ENCODE assay signal across 21 mouse cellular contexts in the genomic region with DNA sequence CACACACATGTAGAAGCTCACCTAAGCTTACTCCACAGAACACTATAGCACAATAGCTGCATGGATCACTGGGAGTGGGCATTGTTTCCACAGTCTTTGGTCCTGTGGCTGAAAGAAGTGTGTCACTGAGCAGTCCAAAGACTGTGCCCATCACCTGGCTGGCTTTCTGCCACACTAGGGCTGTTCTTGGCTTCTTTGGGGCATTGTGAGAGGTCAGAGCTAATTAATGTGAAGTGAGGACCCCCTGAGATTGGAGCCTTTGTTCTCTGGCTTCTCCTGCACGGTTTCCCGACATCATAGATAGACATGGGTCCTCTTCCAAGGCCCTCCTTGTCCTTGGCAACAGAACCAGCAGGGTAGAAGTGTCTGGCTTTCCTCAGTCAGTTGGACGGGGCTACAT. TPM values are rescaled to one million over a fixed set of nuclear protein-coding genes. Genes with fewer than 3 reads are reported as not detected.
DNase-seq lines count a peak whose midpoint lies in the region; ATAC-seq and TF ChIP-seq lines count a peak whose summit lies in the region.
"Had no signal": no experiment of that assay in that cellular context is flagged by ENCODE, and none has a peak within 500 bp of the region (broad histone marks: within the 10 kb centered on the region; RNA-seq: fewer than 3 reads in every experiment).

No protein-coding gene starts in this region.

- H3K27me3 ChIP-seq in hindbrain, postnatal 0 days (ENCODE audit: insufficient read depth, low read length) = no peaks in the 10 kb centered on the region
- no peaks in the 10 kb centered on the region; the same call in 1 of the 2 replicates for H3K27me3 ChIP-seq in hindbrain, embryonic 12.5 days
- H3K27me3 ChIP-seq in midbrain, embryonic 11.5 days (ENCODE audit: control insufficient read depth, insufficient read depth, low read length) = no peaks in the 10 kb centered on the region
- no peaks in the 10 kb centered on the region for H3K27me3 ChIP-seq in midbrain, embryonic 14.5 days (ENCODE audit: control insufficient read depth, insufficient read depth, low read length)
- no peaks in the 10 kb centered on the region for H3K27me3 ChIP-seq in forebrain, embryonic 15.5 days
- no peaks in the 10 kb centered on the region for H3K27me3 ChIP-seq in stomach, embryonic 16.5 days (ENCODE audit: control insufficient read depth, insufficient read depth, low read length)
- H3K27me3 ChIP-seq: embryonic facial prominence, embryonic 12.5 days; limb, embryonic 15.5 days had no signal

- no peak for DNase-seq in hindbrain, postnatal 0 days (ENCODE audit: low spot score)
- DNase-seq in midbrain, embryonic 11.5 days (ENCODE audit: low spot score, missing footprints) = peak; percentile 65
- no peak for DNase-seq in midbrain, embryonic 14.5 days
- DNase-seq in thymus, postnatal 0 days (ENCODE audit: low spot score) = no peak
- DNase-seq: heart, adult 18-20 months; kidney, adult 18-20 months; thymus, adult 2 months had no signal

- no peak for ATAC-seq in hindbrain, postnatal 0 days
- ATAC-seq in hindbrain, embryonic 12.5 days (ENCODE audit: low FRiP score) = no peak
- ATAC-seq in midbrain, embryonic 11.5 days (ENCODE audit: low FRiP score) = no peak
- ATAC-seq in midbrain, embryonic 14.5 days (ENCODE audit: low FRiP score, low TSS enrichment) = no peak
- peak; percentile 20; the same call in 1 of the 2 replicates for ATAC-seq in forebrain, embryonic 15.5 days (replicated peaks)
- no peak for ATAC-seq in stomach, embryonic 16.5 days (ENCODE audit: insufficient read depth, low FRiP score)

- no peak overlapping the region for H3K4me3 ChIP-seq in hindbrain, postnatal 0 days (ENCODE audit: low read length)
- no peak overlapping the region for H3K4me3 ChIP-seq in hindbrain, embryonic 12.5 days
- H3K4me3 ChIP-seq in midbrain, embryonic 11.5 days (ENCODE audit: low read depth, low read length) = no peak overlapping the region
- H3K4me3 ChIP-seq in midbrain, embryonic 14.5 days (replicated peaks; ENCODE audit: low read depth, low read length) = no peak overlapping the region
- H3K4me3 ChIP-seq in forebrain, embryonic 15.5 days = no peak overlapping the region
- H3K4me3 ChIP-seq in stomach, embryonic 16.5 days (replicated peaks; ENCODE audit: low read length) = no peak overlapping the region
- H3K4me3 ChIP-seq: embryonic facial prominence, embryonic 12.5 days; limb, embryonic 15.5 days had no signal

- WGBS in hindbrain, postnatal 0 days = 31% methylated on average over 3 of the region's 3 CpGs
- WGBS in hindbrain, embryonic 12.5 days = 64% methylated on average over 3 of the region's 3 CpGs
- 83% methylated on average over 3 of the region's 3 CpGs for WGBS in midbrain, embryonic 11.5 days
- WGBS in midbrain, embryonic 14.5 days = 64% methylated on average over 3 of the region's 3 CpGs
- 38% methylated on average over 3 of the region's 3 CpGs for WGBS in forebrain, embryonic 15.5 days
- 71% methylated on average over 3 of the region's 3 CpGs for WGBS in stomach, embryonic 16.5 days

- H3K4me1 ChIP-seq in hindbrain, postnatal 0 days (ENCODE audit: insufficient read depth, low read length) = peaks cover 15% of the 10 kb centered on the region; the same call in 1 of the 2 replicates
- H3K4me1 ChIP-seq in hindbrain, embryonic 12.5 days = peaks cover 21% of the 10 kb centered on the region
- H3K4me1 ChIP-seq in midbrain, embryonic 11.5 days (ENCODE audit: control insufficient read depth, insufficient read depth, low read length) = peaks cover 7% of the 10 kb centered on the region; the same call in 1 of the 2 replicates
- H3K4me1 ChIP-seq in midbrain, embryonic 14.5 days (ENCODE audit: control insufficient read depth, insufficient read depth, low read length) = peaks cover 15% of the 10 kb centered on the region; the same call in 1 of the 2 replicates
- peaks cover 31% of the 10 kb centered on the region for H3K4me1 ChIP-seq in forebrain, embryonic 15.5 days
- peaks cover 14% of the 10 kb centered on the region for H3K4me1 ChIP-seq in stomach, embryonic 16.5 days (ENCODE audit: control insufficient read depth, insufficient read depth, low read length)

- H3K9ac ChIP-seq in hindbrain, postnatal 0 days (replicated peaks; ENCODE audit: low read length) = no peak overlapping the region
- H3K9ac ChIP-seq in hindbrain, embryonic 12.5 days = no peak overlapping the region
- no peak overlapping the region for H3K9ac ChIP-seq in midbrain, embryonic 11.5 days (ENCODE audit: low read length)
- H3K9ac ChIP-seq in midbrain, embryonic 14.5 days (replicated peaks; ENCODE audit: low read length) = no peak overlapping the region
- no peak overlapping the region for H3K9ac ChIP-seq in forebrain, embryonic 15.5 days (replicated peaks)
- H3K9ac ChIP-seq in stomach, embryonic 16.5 days (ENCODE audit: low read length) = no peak overlapping the region
- H3K9ac ChIP-seq: embryonic facial prominence, embryonic 12.5 days; limb, embryonic 15.5 days had no signal

- TF ChIP-seq CTCF in hindbrain, postnatal 0 days (IDR thresholded peaks at IDR 0.05; ENCODE audit: low read depth) = no peak

- H3K27ac ChIP-seq in hindbrain, postnatal 0 days = 0 out of 2 replicates have a peak overlapping the region, but pooled peaks have one; percentile 21
- H3K27ac ChIP-seq in hindbrain, embryonic 12.5 days = no peak overlapping the region
- no peak overlapping the region for H3K27ac ChIP-seq in midbrain, embryonic 11.5 days (ENCODE audit: low read depth, low read length)
- H3K27ac ChIP-seq in midbrain, embryonic 14.5 days (replicated peaks; ENCODE audit: low read depth, low read length) = no peak overlapping the region
- peak overlapping the region; percentile 84 for H3K27ac ChIP-seq in forebrain, embryonic 15.5 days (replicated peaks)
- peak overlapping the region; percentile 83 for H3K27ac ChIP-seq in stomach, embryonic 16.5 days (ENCODE audit: low read length)
- H3K27ac ChIP-seq: embryonic facial prominence, embryonic 12.5 days had no signal

- no peak overlapping the region for H3K4me2 ChIP-seq in hindbrain, postnatal 0 days (ENCODE audit: low read depth, low read length)
- no peak overlapping the region for H3K4me2 ChIP-seq in hindbrain, embryonic 12.5 days (replicated peaks)
- H3K4me2 ChIP-seq in midbrain, embryonic 11.5 days = no peak overlapping the region
- no peak overlapping the region for H3K4me2 ChIP-seq in midbrain, embryonic 14.5 days (ENCODE audit: low read length)
- H3K4me2 ChIP-seq in forebrain, embryonic 15.5 days (replicated peaks) = no peak overlapping the region
- no peak overlapping the region for H3K4me2 ChIP-seq in stomach, embryonic 16.5 days (ENCODE audit: low read depth, low read length)
- H3K4me2 ChIP-seq: embryonic facial prominence, embryonic 12.5 days; limb, embryonic 15.5 days had no signal

- H3K9me3 ChIP-seq in hindbrain, postnatal 0 days (ENCODE audit: low read length) = no peaks in the 10 kb centered on the region
- no peaks in the 10 kb centered on the region; the same call in 1 of the 2 replicates for H3K9me3 ChIP-seq in hindbrain, embryonic 12.5 days (replicated peaks)
- peaks cover 2% of the 10 kb centered on the region; the same call in 1 of the 2 replicates for H3K9me3 ChIP-seq in midbrain, embryonic 11.5 days (ENCODE audit: control insufficient read depth, low read length)
- H3K9me3 ChIP-seq in midbrain, embryonic 14.5 days (ENCODE audit: control insufficient read depth, low read length) = no peaks in the 10 kb centered on the region
- no peaks in the 10 kb centered on the region for H3K9me3 ChIP-seq in forebrain, embryonic 15.5 days
- no peaks in the 10 kb centered on the region for H3K9me3 ChIP-seq in stomach, embryonic 16.5 days (replicated peaks; ENCODE audit: control insufficient read depth, low read length)
- H3K9me3 ChIP-seq: limb, embryonic 15.5 days had no signal

- peaks cover 21% of the 10 kb centered on the region; the same call in 1 of the 2 replicates for H3K36me3 ChIP-seq in hindbrain, postnatal 0 days (ENCODE audit: insufficient read depth, low read length)
- H3K36me3 ChIP-seq in hindbrain, embryonic 12.5 days = peaks cover 37% of the 10 kb centered on the region
- peaks cover 12% of the 10 kb centered on the region; the same call in 1 of the 2 replicates for H3K36me3 ChIP-seq in midbrain, embryonic 11.5 days (ENCODE audit: control insufficient read depth, insufficient read depth, low read length)
- peaks cover 40% of the 10 kb centered on the region for H3K36me3 ChIP-seq in midbrain, embryonic 14.5 days (ENCODE audit: control insufficient read depth, insufficient read depth, low read length)
- peaks cover 16% of the 10 kb centered on the region; the same call in 1 of the 2 replicates for H3K36me3 ChIP-seq in forebrain, embryonic 15.5 days
- H3K36me3 ChIP-seq in stomach, embryonic 16.5 days (ENCODE audit: control insufficient read depth, insufficient read depth, low read length) = peaks cover 11% of the 10 kb centered on the region

RNA-seq across cellular contexts. Expression of gene Ift122, which starts 39.1 kb away (rescaled TPM):
- 29.3 and 29.4 TPM in 2 replicates for total RNA-seq in hindbrain, postnatal 0 days (2014; rRNA removed)
- polyA plus RNA-seq in hindbrain, postnatal 0 days (2015; fragmentation: Nextera tagmentation; extraction: Ambion mirVana) = 19.2 and 19.7 TPM in 2 replicates
- 28.4 and 31.5 TPM in 2 replicates for polyA plus RNA-seq in hindbrain, embryonic 12.5 days (2016; fragmentation: Nextera tagmentation; extraction: Ambion mirVana)
- polyA plus RNA-seq in midbrain, embryonic 11.5 days (2014; fragmentation: Nextera tagmentation; extraction: Ambion mirVana) = 25.6 and 25.9 TPM in 2 replicates
- 19.1 and 28.1 TPM in 2 replicates for polyA plus RNA-seq in midbrain, embryonic 14.5 days (2014; fragmentation: Nextera tagmentation; extraction: Ambion mirVana)
- polyA plus RNA-seq in forebrain, embryonic 15.5 days (2015; fragmentation: Nextera tagmentation; extraction: Ambion mirVana) = 28.2 and 29.4 TPM in 2 replicates
- polyA plus RNA-seq in stomach, embryonic 16.5 days (2015; fragmentation: Nextera tagmentation; extraction: Ambion mirVana) = 21.0 and 21.1 TPM in 2 replicates
- polyA plus RNA-seq in thymus, postnatal 0 days (2015; fragmentation: Nextera tagmentation; extraction: Ambion mirVana) = 8.2 and 11.0 TPM in 2 replicates

RNA-seq across cellular contexts. Expression of gene Rho, which starts 39.2 kb away (rescaled TPM):
- 0.37 and 1.1 TPM in 2 replicates for total RNA-seq in hindbrain, postnatal 0 days (2014; rRNA removed)
- polyA plus RNA-seq in hindbrain, postnatal 0 days (2015; fragmentation: Nextera tagmentation; extraction: Ambion mirVana) = 0.08 and 0.09 TPM in 2 replicates
- 0.16 and 0.19 TPM in 2 replicates for polyA plus RNA-seq in hindbrain, embryonic 12.5 days (2016; fragmentation: Nextera tagmentation; extraction: Ambion mirVana)
- polyA plus RNA-seq in midbrain, embryonic 11.5 days (2014; fragmentation: Nextera tagmentation; extraction: Ambion mirVana) = 0.08 TPM in 1 of 2 replicates, not detected in the other
- polyA plus RNA-seq in midbrain, embryonic 14.5 days (2014; fragmentation: Nextera tagmentation; extraction: Ambion mirVana) = 0.07 and 0.59 TPM in 2 replicates
- polyA plus RNA-seq in forebrain, embryonic 15.5 days (2015; fragmentation: Nextera tagmentation; extraction: Ambion mirVana) = 0.09 and 0.19 TPM in 2 replicates
- polyA plus RNA-seq in stomach, embryonic 16.5 days (2015; fragmentation: Nextera tagmentation; extraction: Ambion mirVana) = 0.09 TPM in 2 replicates
- polyA plus RNA-seq in thymus, postnatal 0 days (2015; fragmentation: Nextera tagmentation; extraction: Ambion mirVana) = 0.10 TPM in 1 of 2 replicates, not detected in the other
- total RNA-seq: heart, adult 18-20 months had no signal
- polyA plus RNA-seq: heart, postnatal 0 days; liver, embryonic 16.5 days had no signal

RNA-seq across cellular contexts. Expression of gene Mbd4, which starts 39.2 kb away (rescaled TPM):
- 2.9 and 3.8 TPM in 2 replicates for total RNA-seq in hindbrain, postnatal 0 days (2014; rRNA removed)
- polyA plus RNA-seq in hindbrain, postnatal 0 days (2015; fragmentation: Nextera tagmentation; extraction: Ambion mirVana) = 5.6 and 6.5 TPM in 2 replicates
- polyA plus RNA-seq in hindbrain, embryonic 12.5 days (2016; fragmentation: Nextera tagmentation; extraction: Ambion mirVana) = 19.8 and 22.4 TPM in 2 replicates
- polyA plus RNA-seq in midbrain, embryonic 11.5 days (2014; fragmentation: Nextera tagmentation; extraction: Ambion mirVana) = 19.6 and 24.7 TPM in 2 replicates
- 5.3 and 10.2 TPM in 2 replicates for polyA plus RNA-seq in midbrain, embryonic 14.5 days (2014; fragmentation: Nextera tagmentation; extraction: Ambion mirVana)
- polyA plus RNA-seq in forebrain, embryonic 15.5 days (2015; fragmentation: Nextera tagmentation; extraction: Ambion mirVana) = 15.5 and 16.3 TPM in 2 replicates
- polyA plus RNA-seq in stomach, embryonic 16.5 days (2015; fragmentation: Nextera tagmentation; extraction: Ambion mirVana) = 14.9 and 15.0 TPM in 2 replicates
- 18.7 and 20.8 TPM in 2 replicates for polyA plus RNA-seq in thymus, postnatal 0 days (2015; fragmentation: Nextera tagmentation; extraction: Ambion mirVana)

RNA-seq across cellular contexts. Expression of gene H1foo, which starts 52.4 kb away (rescaled TPM):
- total RNA-seq in hindbrain, postnatal 0 days (2014; rRNA removed) = 1.0 TPM in 1 of 2 replicates, not detected in the other
- not detected in 2 replicates for polyA plus RNA-seq in hindbrain, postnatal 0 days (2015; fragmentation: Nextera tagmentation; extraction: Ambion mirVana)
- not detected in 2 replicates for polyA plus RNA-seq in hindbrain, embryonic 12.5 days (2016; fragmentation: Nextera tagmentation; extraction: Ambion mirVana)
- polyA plus RNA-seq in midbrain, embryonic 11.5 days (2014; fragmentation: Nextera tagmentation; extraction: Ambion mirVana) = not detected in 2 replicates
- not detected in 2 replicates for polyA plus RNA-seq in midbrain, embryonic 14.5 days (2014; fragmentation: Nextera tagmentation; extraction: Ambion mirVana)
- not detected in 2 replicates for polyA plus RNA-seq in forebrain, embryonic 15.5 days (2015; fragmentation: Nextera tagmentation; extraction: Ambion mirVana)
- polyA plus RNA-seq in stomach, embryonic 16.5 days (2015; fragmentation: Nextera tagmentation; extraction: Ambion mirVana) = not detected in 2 replicates
- 0.23 and 0.28 TPM in 2 replicates for polyA plus RNA-seq in thymus, postnatal 0 days (2015; fragmentation: Nextera tagmentation; extraction: Ambion mirVana)
- total RNA-seq: adrenal gland, postnatal 14 days; gastrocnemius, adult 18-20 months; heart, adult 18-20 months; left cerebral cortex, postnatal 10 days; megakaryocyte, adult 5-6 weeks; neutrophil, adult 5-6 weeks had no signal
- polyA plus RNA-seq: C2C12; embryonic facial prominence, embryonic 12.5 days; heart, postnatal 0 days; hindbrain, embryonic 11.5 days; limb, embryonic 15.5 days; liver, embryonic 16.5 days had no signal

RNA-seq across cellular contexts. Expression of gene Efcab12, which starts 54.2 kb away (rescaled TPM):
- total RNA-seq in hindbrain, postnatal 0 days (2014; rRNA removed) = 1.8 and 2.4 TPM in 2 replicates
- 1.6 and 2.0 TPM in 2 replicates for polyA plus RNA-seq in hindbrain, postnatal 0 days (2015; fragmentation: Nextera tagmentation; extraction: Ambion mirVana)
- polyA plus RNA-seq in hindbrain, embryonic 12.5 days (2016; fragmentation: Nextera tagmentation; extraction: Ambion mirVana) = 2.3 TPM in 2 replicates
- polyA plus RNA-seq in midbrain, embryonic 11.5 days (2014; fragmentation: Nextera tagmentation; extraction: Ambion mirVana) = 1.7 and 2.0 TPM in 2 replicates
- polyA plus RNA-seq in midbrain, embryonic 14.5 days (2014; fragmentation: Nextera tagmentation; extraction: Ambion mirVana) = 2.5 and 3.2 TPM in 2 replicates
- 1.8 and 2.0 TPM in 2 replicates for polyA plus RNA-seq in forebrain, embryonic 15.5 days (2015; fragmentation: Nextera tagmentation; extraction: Ambion mirVana)
- polyA plus RNA-seq in stomach, embryonic 16.5 days (2015; fragmentation: Nextera tagmentation; extraction: Ambion mirVana) = 0.60 and 0.65 TPM in 2 replicates
- 0.20 and 0.33 TPM in 2 replicates for polyA plus RNA-seq in thymus, postnatal 0 days (2015; fragmentation: Nextera tagmentation; extraction: Ambion mirVana)
- polyA plus RNA-seq: C2C12 had no signal

Comparison
In these comparisons a context has a peak if more than half of its experiments do, and no peak if none do; other contexts are left out.
1. H3K27ac ChIP-seq: peak in hindbrain, postnatal 0 days (single experiment), forebrain, embryonic 15.5 days (single experiment) and stomach, embryonic 16.5 days (single experiment); none in hindbrain, embryonic 12.5 days (single experiment), midbrain, embryonic 11.5 days (single experiment) and midbrain, embryonic 14.5 days (single experiment).